Mouse (Mus musculus): ENCODE results near the gene Cdh12. TPM values are rescaled to one million over a fixed set of nuclear protein-coding genes. Genes with fewer than 3 reads are reported as not detected.

Gene Cdh12
- total and polyA plus RNA-seq, 2 experiments from 2014 or later, result 14.3 to 14.5 TPM

DNA sequence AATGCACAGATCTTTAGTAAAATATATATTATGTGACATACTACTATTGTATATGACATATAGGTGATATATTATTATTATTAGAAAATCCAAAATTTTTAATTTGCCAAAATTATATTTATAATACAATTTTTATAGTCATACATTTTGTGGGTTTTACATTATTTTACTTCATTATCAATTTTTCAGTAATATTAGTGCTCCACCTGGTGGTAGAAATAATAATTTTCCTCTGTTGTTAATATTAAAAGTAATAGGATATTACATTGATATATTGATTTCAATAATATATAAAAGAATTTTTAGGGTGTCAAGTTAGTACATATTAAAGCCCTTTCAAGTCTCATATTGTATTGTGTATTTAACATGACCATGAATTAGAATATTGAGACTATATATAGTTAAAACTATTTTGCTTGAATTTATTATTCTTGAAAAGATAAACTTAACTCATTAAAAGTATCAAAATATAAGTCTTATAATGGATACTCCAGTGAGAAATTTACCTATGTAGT lies 1070.3 kb downstream of the Cdh12 start:
- Histone ChIP-seq H3K9me3 (ENCODE audit: low read length) (no peaks in the 10 kb centered on the region), H3K4me3 (ENCODE audit: low read depth, low read length) (no peak overlapping the region), H3K27me3 (ENCODE audit: insufficient read depth, low read length) (no peaks in the 10 kb centered on the region), H3K27ac (ENCODE audit: low read depth, low read length) (no peak overlapping the region), H3K4me2 (ENCODE audit: low read depth, low read length, poor library complexity, severe bottlenecking) (no peak overlapping the region), H3K9ac (replicated peaks; ENCODE audit: low read length, poor library complexity, severe bottlenecking) (no peak overlapping the region), H3K36me3 (ENCODE audit: insufficient read depth, low read length) (no peaks in the 10 kb centered on the region), H3K4me1 (ENCODE audit: insufficient read depth, low read length) (no peaks in the 10 kb centered on the region)
- TF ChIP-seq CTCF (IDR thresholded peaks at IDR 0.05), result peak; percentile 58
- DNase-seq (ENCODE audit: low spot score) (peak; percentile 38), ATAC-seq (ENCODE audit: low FRiP score) (no peak)

DNA sequence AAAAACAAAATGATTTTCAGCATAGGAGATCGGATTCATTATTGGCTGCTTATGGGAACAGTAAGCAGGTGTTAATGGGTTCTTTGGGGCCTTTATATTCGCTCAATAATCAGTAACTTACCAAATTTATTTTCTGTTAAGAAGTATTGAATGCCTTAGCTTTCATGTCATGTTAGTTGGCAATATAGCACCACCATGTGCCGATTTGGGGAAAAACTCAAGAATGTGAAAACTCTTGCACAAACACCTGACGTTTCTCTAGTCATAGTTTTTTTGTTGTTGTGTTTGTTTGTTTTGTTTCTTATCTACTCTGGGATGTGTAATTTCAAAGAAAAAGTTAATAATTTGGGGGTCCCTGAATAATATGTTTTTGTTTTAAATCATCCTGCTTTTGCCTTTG lies 1081.7 kb downstream of the Cdh12 start:
- Histone ChIP-seq H3K27ac (ENCODE audit: low read depth, low read length) (no peak overlapping the region), H3K4me3 (ENCODE audit: low read depth, low read length) (no peak overlapping the region), H3K9ac (replicated peaks; ENCODE audit: low read length, poor library complexity, severe bottlenecking) (no peak overlapping the region), H3K4me1 (ENCODE audit: insufficient read depth, low read length) (no peaks in the 10 kb centered on the region), H3K9me3 (ENCODE audit: low read length) (no peaks in the 10 kb centered on the region), H3K27me3 (ENCODE audit: insufficient read depth, low read length) (no peaks in the 10 kb centered on the region), H3K4me2 (ENCODE audit: low read depth, low read length, poor library complexity, severe bottlenecking) (no peak overlapping the region), H3K36me3 (ENCODE audit: insufficient read depth, low read length) (no peaks in the 10 kb centered on the region)
- peak; percentile 56 for DNase-seq (ENCODE audit: low spot score)
- ATAC-seq (ENCODE audit: low FRiP score), result no peak
- peak; percentile 64 for TF ChIP-seq CTCF (IDR thresholded peaks at IDR 0.05)
- WGBS, result 71% methylated on average over 4 of the region's 4 CpGs

DNA sequence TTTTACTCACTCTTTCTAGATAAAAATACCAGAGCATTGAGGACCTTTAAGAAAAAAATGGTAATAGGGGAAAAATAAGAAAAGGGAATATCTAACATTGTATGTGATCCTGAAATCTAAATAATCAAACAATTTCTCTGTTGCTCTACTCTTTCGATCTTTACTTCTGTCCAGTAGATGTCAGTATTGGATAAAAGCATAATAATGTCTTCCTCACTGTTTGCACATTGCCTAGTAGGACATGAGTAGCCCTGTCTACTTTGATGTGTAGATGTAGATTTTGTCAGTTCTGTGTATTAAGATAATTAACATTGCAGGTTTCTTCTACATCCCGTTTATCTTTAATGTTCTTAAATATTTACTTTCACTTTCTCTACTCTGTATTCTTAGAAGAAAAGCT lies 1087.8 kb downstream of the Cdh12 start:
- Histone ChIP-seq H3K4me3 (ENCODE audit: low read depth, low read length) (no peak overlapping the region), H3K4me2 (ENCODE audit: low read depth, low read length, poor library complexity, severe bottlenecking) (no peak overlapping the region), H3K27ac (ENCODE audit: low read depth, low read length) (no peak overlapping the region), H3K9me3 (ENCODE audit: low read length) (no peaks in the 10 kb centered on the region), H3K9ac (replicated peaks; ENCODE audit: low read length, poor library complexity, severe bottlenecking) (no peak overlapping the region), H3K36me3 (ENCODE audit: insufficient read depth, low read length) (no peaks in the 10 kb centered on the region), H3K27me3 (ENCODE audit: insufficient read depth, low read length) (no peaks in the 10 kb centered on the region), H3K4me1 (ENCODE audit: insufficient read depth, low read length) (no peaks in the 10 kb centered on the region)
- DNase-seq (ENCODE audit: low spot score) (peak; percentile 66), ATAC-seq (ENCODE audit: low FRiP score) (peak; percentile 52; the same call in 1 of the 2 replicates)
- peak; percentile 82 for TF ChIP-seq CTCF (IDR thresholded peaks at IDR 0.05)
- 47% methylated on average over 2 of the region's 2 CpGs for WGBS

DNA sequence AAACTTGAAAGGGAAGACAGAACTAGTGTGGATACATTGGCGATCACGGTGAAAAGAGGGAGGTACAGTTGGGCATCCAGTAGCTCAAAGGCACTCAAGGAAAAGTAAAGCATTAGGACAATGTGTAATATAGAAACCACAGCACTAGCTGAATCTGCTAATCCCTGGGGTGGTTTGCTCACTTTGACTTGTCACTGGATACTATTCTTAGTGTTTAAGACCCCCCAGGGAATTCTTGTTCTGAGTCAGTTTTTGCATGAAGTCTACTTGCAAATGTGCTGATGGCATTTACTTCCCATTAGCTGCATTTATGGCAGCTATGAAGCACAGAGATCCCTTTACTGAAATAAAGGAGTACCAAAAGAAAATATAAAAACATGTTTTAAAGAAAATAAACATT lies 1095.7 kb downstream of the Cdh12 start:
- Histone ChIP-seq H3K9me3 (ENCODE audit: low read length) (0 out of 2 replicates have a peak, but pooled peaks cover 2% of the 10 kb centered on the region), H3K9ac (replicated peaks; ENCODE audit: low read length, poor library complexity, severe bottlenecking) (no peak overlapping the region), H3K4me1 (ENCODE audit: insufficient read depth, low read length) (no peaks in the 10 kb centered on the region), H3K36me3 (ENCODE audit: insufficient read depth, low read length) (no peaks in the 10 kb centered on the region), H3K27ac (ENCODE audit: low read depth, low read length) (no peak overlapping the region), H3K4me2 (ENCODE audit: low read depth, low read length, poor library complexity, severe bottlenecking) (no peak overlapping the region), H3K4me3 (ENCODE audit: low read depth, low read length) (no peak overlapping the region), H3K27me3 (ENCODE audit: insufficient read depth, low read length) (no peaks in the 10 kb centered on the region)
- ATAC-seq (ENCODE audit: low FRiP score) (no peak), DNase-seq (ENCODE audit: low spot score) (peak; percentile 22)
- TF ChIP-seq CTCF (IDR thresholded peaks at IDR 0.05), result no peak
- WGBS, result 84% methylated on average over 2 of the region's 2 CpGs

DNA sequence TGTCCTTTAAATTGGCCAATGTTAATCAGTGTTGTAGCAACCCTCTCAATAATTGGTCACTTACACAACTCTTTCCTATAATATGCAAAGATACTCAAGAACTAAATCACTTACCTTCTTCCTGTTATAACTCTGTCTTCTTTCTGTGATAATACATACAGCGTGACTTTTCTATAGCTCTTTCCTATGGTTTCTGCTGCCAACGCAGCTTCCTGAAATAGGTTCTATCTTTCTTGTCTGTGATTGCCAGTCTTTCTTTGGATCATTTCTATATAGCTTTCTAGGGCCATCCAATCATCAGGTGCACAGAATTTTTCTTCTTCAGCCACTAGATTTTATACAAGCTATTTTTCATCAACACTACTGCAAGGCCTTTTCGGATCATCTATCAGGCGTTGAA lies 1106.9 kb downstream of the Cdh12 start:
- no peak for TF ChIP-seq CTCF (IDR thresholded peaks at IDR 0.05)
- ATAC-seq (ENCODE audit: low FRiP score) (no peak), DNase-seq (ENCODE audit: low spot score) (no peak)
- no peaks in the 10 kb centered on the region for H3K9me3 ChIP-seq (ENCODE audit: low read length)
- 93% methylated on average over 4 of the region's 4 CpGs for WGBS
- H3K36me3 ChIP-seq (ENCODE audit: insufficient read depth, low read length), result no peaks in the 10 kb centered on the region
- H3K9ac ChIP-seq (replicated peaks; ENCODE audit: low read length, poor library complexity, severe bottlenecking), result no peak overlapping the region
- H3K4me3 ChIP-seq (ENCODE audit: low read depth, low read length), result no peak overlapping the region
- no peak overlapping the region for H3K4me2 ChIP-seq (ENCODE audit: low read depth, low read length, poor library complexity, severe bottlenecking)
- H3K27ac ChIP-seq (ENCODE audit: low read depth, low read length), result no peak overlapping the region
- H3K4me1 ChIP-seq (ENCODE audit: insufficient read depth, low read length), result no peaks in the 10 kb centered on the region
- no peaks in the 10 kb centered on the region for H3K27me3 ChIP-seq (ENCODE audit: insufficient read depth, low read length)

DNA sequence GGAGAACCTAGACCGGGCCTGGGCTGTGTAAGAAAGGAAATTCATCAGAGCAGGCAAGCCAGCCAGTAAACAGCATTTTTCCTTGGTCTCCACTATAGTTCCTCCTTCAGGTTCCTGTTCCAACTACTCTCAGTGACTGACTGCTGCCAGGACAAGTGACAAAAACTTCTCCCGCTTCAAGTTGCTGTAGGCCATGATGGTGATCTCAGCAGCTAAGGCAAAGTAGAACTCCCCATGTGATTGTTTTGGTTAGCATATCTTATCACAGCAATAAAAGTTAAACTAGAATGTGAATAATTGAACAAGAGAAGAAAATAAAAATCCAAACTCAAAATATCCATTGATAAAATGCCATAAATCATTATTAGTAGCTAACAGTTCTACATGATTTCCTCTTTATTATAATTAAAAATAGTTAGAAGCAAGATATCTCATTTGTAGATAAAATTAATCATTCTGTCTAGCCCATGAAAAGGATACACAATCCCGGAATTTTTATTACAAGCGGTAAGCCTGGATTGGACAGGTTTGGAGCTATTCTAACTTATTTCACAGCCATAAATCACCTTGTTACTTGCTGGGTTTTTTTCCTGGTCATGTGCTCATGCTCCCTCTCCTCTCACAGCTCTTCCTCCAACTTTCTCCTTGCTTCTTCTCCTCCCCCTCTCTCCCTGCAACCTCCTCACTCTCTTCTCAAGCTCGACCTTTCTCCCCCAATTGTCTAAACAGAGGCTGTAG lies 1117.4 kb downstream of the Cdh12 start:
- no peak for DNase-seq (ENCODE audit: low spot score)
- no peak for TF ChIP-seq CTCF (IDR thresholded peaks at IDR 0.05)
- H3K27me3 ChIP-seq (ENCODE audit: insufficient read depth, low read length), result no peaks in the 10 kb centered on the region
- no peaks in the 10 kb centered on the region for H3K9me3 ChIP-seq (ENCODE audit: low read length)
- H3K36me3 ChIP-seq (ENCODE audit: insufficient read depth, low read length), result no peaks in the 10 kb centered on the region
- H3K9ac ChIP-seq (replicated peaks; ENCODE audit: low read length, poor library complexity, severe bottlenecking), result no peak overlapping the region
- 86% methylated on average over 5 of the region's 5 CpGs for WGBS
- H3K4me3 ChIP-seq (ENCODE audit: low read depth, low read length), result no peak overlapping the region
- H3K27ac ChIP-seq (ENCODE audit: low read depth, low read length), result no peak overlapping the region
- H3K4me2 ChIP-seq (ENCODE audit: low read depth, low read length, poor library complexity, severe bottlenecking), result no peak overlapping the region
- no peaks in the 10 kb centered on the region for H3K4me1 ChIP-seq (ENCODE audit: insufficient read depth, low read length)
- no peak for ATAC-seq (ENCODE audit: low FRiP score)

Data from midbrain, postnatal 0 days (tissue).